Mouse (Mus musculus) midbrain, embryonic 14.5 days (tissue): ENCODE measurements around the gene Olfr1156. TPM values are rescaled to one million over a fixed set of nuclear protein-coding genes. Genes with fewer than 3 reads are reported as not detected.

ENCODE experiments used
- ATAC-seq: fragments of 200-750 bp; cut with Nextera tagmentation; 2 replicates; pipeline ENCODE4 v1.8.0; 2017; ENCODE audit warnings: moderate number of reproducible peaks, moderate library complexity; ENCODE audit not compliant: low FRiP score, low TSS enrichment
- DNase-seq: peaks from one replicate; pipeline ENCODE4 v3.0.0-alpha.2; 2015
- H3K27ac ChIP-seq: fragments of 300-500 bp; sonication (generic); replicated peaks from 2 replicates; pipeline ENCODE4 v1.5.1; 2014; ENCODE audit warnings: mild to moderate bottlenecking, low read depth, low read length, moderate library complexity
- H3K27me3 ChIP-seq: fragments of 300-500 bp; sonication (generic); 2 replicates; pipeline ENCODE4 v1.6.1; 2014; ENCODE audit warnings: low read length, control low read depth, mixed read lengths; ENCODE audit not compliant: control insufficient read depth, insufficient read depth
- H3K36me3 ChIP-seq: fragments of 300-500 bp; sonication (generic); 2 replicates; pipeline ENCODE4 v1.6.1; 2014; ENCODE audit warnings: low read length, control low read depth; ENCODE audit not compliant: control insufficient read depth, insufficient read depth
- H3K4me1 ChIP-seq: fragments of 300-500 bp; sonication (generic); 2 replicates; pipeline ENCODE4 v1.6.1; 2014; ENCODE audit warnings: mild to moderate bottlenecking, antibody characterized with exemption, low read length, control low read depth; ENCODE audit not compliant: control insufficient read depth, insufficient read depth
- H3K4me2 ChIP-seq: fragments of 300-500 bp; sonication (generic); 2 replicates; pipeline ENCODE4 v1.6.1; 2014; ENCODE audit warnings: mild to moderate bottlenecking, low read length, moderate library complexity
- H3K4me3 ChIP-seq: fragments of 300-500 bp; sonication (generic); replicated peaks from 2 replicates; pipeline ENCODE4 v1.5.1; 2014; ENCODE audit warnings: low read depth, low read length
- H3K9ac ChIP-seq: fragments of 300-500 bp; sonication (generic); replicated peaks from 2 replicates; pipeline ENCODE4 v1.6.1; 2014; ENCODE audit warnings: mild to moderate bottlenecking, low read length, moderate library complexity
- H3K9me3 ChIP-seq: fragments of 300-500 bp; sonication (generic); 2 replicates; pipeline ENCODE4 v1.6.1; 2016; ENCODE audit warnings: low read length, control low read depth, mixed read lengths; ENCODE audit not compliant: control insufficient read depth
- WGBS: fragments of 180-500 bp; shearing (Covaris S2); extraction: QIAGEN DNeasy Blood & Tissue Kit; methylation state at CpG from one replicate; pipeline ENCODE4 v1.1.7; 2014; 5-methylcytosine and 5-hydroxymethylcytosine counted together
- polyA plus RNA-seq: library from polyadenylated mRNA; unstranded; fragments of >200 nt; fragmentation: Nextera tagmentation; extraction: Ambion mirVana; gene quantifications from 2 replicates; pipeline ENCODE4 v1.2.1, GENCODE M21; 2014

Gene Olfr1156
- polyA plus RNA-seq, result not detected in 2 replicates

DNA sequence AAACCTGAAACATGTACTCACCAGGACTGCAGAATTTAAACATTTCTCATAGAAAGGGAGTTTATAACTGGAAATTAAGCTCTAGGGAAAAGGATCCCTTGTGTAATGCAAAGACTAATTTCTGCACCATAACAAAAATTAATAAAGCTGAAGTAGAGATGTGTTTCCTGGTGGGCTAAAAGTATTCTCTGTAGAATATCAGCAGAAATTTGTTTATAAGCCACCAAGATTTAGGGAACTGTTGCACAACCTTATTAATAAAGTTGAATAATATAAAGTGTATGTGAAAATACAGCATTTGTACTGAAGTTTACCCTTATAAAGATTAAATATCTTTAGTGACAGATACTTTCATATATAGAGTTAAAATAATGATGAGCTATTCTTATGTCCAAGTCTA, at the start of gene Olfr1156:
TSS of gene Olfr1156 (minus strand) at position 101 of the 400 bp plus-strand sequence.
- Histone ChIP-seq H3K27me3 (no peaks in the 10 kb centered on the region), H3K4me2 (no peak within 1 kb of the TSS), H3K4me1 (no peaks in the 10 kb centered on the region), H3K36me3 (no peaks in the 10 kb centered on the region), H3K4me3 (no peak within 1 kb of the TSS), H3K9me3 (no peaks in the 10 kb centered on the region), H3K9ac (no peak within 1 kb of the TSS), H3K27ac (no peak within 1 kb of the TSS)
- DNase-seq (no peak), ATAC-seq (no peak)

DNA sequence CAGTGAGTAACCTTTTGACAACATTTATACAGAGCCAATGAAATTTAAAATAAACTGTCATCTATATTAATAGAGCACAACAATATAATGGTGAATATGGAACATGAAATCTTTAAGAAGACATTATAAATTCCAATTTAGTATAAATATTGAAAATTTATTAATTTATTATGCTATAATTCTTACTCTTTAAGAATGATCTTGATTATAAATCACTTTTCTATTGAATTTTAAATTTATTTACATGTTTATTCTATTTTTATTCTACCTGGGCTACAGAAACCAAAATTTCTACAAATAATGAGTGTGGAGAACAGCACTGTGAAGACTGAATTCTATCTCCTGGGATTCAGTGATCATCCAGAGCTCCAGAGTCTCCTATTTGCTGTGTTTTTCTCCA, 36.9 kb upstream of the Olfr1156 start, which contains the start of gene Olfr1158:
TSS of gene Olfr1158 (plus strand) at position 301 of the 400 bp plus-strand sequence.
- Histone ChIP-seq H3K27ac (no peak within 1 kb of the TSS), H3K4me3 (no peak within 1 kb of the TSS), H3K4me1 (no peaks in the 10 kb centered on the region), H3K4me2 (no peak within 1 kb of the TSS), H3K36me3 (no peaks in the 10 kb centered on the region), H3K9ac (no peak within 1 kb of the TSS), H3K9me3 (no peaks in the 10 kb centered on the region), H3K27me3 (no peaks in the 10 kb centered on the region)
- DNase-seq (no peak), ATAC-seq (no peak)

DNA sequence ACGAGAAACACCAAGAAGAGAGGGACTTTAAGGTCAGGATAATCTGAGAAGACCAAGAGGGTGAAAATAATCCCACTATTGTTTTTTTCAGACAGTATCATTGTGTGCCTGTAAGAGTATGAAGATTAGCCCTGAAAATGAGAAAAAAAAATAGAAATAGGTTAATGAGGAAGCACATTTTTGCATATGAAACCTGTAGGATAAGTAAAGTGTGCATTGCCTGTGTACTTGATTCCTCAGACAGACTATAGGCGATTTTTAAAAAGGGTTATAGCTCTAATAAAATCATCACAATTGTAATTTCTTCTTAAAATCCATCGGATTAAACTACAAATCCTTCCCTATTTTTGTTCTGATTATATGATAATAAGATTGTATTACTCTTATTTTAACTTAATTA, 21.7 kb upstream of the Olfr1156 start, which contains the start of gene Olfr74:
TSS of gene Olfr74 (minus strand) at position 101 of the 400 bp plus-strand sequence.
- 77% methylated on average over 3 of the region's 3 CpGs for WGBS
- DNase-seq, result no peak

DNA sequence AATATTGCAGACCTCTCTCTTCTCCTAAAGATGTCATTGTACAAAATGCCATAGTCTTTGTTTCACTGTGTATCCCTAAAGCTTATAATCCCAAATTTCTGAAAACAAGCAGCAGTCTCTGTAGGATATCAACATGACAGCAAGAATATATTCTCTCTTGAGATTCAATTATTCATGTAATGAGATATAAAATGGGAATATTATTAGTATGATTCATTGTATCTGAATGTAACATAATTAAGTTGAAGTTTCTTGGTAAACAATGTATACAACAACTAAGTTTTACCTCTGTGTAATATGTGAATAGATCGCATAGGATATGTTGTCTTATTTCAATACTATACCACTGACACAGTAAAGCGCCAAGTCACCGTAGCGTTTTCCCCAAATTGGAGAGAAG, 15.3 kb upstream of the Olfr1156 start, which contains the start of gene Olfr1157:
TSS of gene Olfr1157 (minus strand) at position 101 of the 400 bp plus-strand sequence.
- DNase-seq (no peak), ATAC-seq (no peak)
- Histone ChIP-seq H3K4me2 (no peak within 1 kb of the TSS), H3K9ac (no peak within 1 kb of the TSS), H3K9me3 (no peaks in the 10 kb centered on the region), H3K4me1 (no peaks in the 10 kb centered on the region), H3K4me3 (no peak within 1 kb of the TSS), H3K27me3 (no peaks in the 10 kb centered on the region), H3K36me3 (no peaks in the 10 kb centered on the region), H3K27ac (no peak within 1 kb of the TSS)
- 96% methylated on average over 4 of the region's 4 CpGs for WGBS

More for the DNA sequence above, 21.7 kb upstream of the Olfr1156 start, which contains the start of gene Olfr74:
- Histone ChIP-seq H3K4me1 (no peaks in the 10 kb centered on the region), H3K9me3 (no peaks in the 10 kb centered on the region), H3K9ac (no peak within 1 kb of the TSS), H3K27ac (no peak within 1 kb of the TSS), H3K4me3 (no peak within 1 kb of the TSS), H3K4me2 (no peak within 1 kb of the TSS), H3K36me3 (no peaks in the 10 kb centered on the region), H3K27me3 (no peaks in the 10 kb centered on the region)
- ATAC-seq, result no peak

DNA sequence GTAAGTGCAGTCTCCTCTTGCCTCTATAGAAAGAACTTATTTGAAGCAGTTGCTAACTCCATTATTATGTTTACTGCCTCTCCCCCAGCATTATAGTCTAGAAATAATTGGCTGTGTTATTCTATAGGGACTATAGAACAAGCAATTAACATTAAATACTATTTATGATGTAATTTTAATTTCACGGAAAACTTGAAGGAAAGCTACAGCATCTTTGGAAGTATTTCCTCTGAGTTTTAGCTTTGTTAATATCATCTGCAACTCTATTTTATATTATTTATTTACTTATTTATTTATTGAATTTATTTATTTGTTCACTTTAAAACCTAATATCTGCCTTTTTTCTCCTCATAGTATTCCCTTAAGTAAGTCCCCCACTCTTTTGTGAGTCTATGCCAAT, 7.9 kb downstream of the Olfr1156 start, which contains the start of gene Olfr1155:
TSS of gene Olfr1155 (minus strand) at position 101 of the 400 bp plus-strand sequence.
- Histone ChIP-seq H3K4me1 (no peaks in the 10 kb centered on the region), H3K9me3 (no peaks in the 10 kb centered on the region), H3K4me2 (no peak within 1 kb of the TSS), H3K9ac (no peak within 1 kb of the TSS), H3K36me3 (no peaks in the 10 kb centered on the region), H3K4me3 (no peak within 1 kb of the TSS), H3K27me3 (no peaks in the 10 kb centered on the region), H3K27ac (no peak within 1 kb of the TSS)
- DNase-seq (no peak), ATAC-seq (no peak)
- 96% methylated on average over 1 of the region's 1 CpGs for WGBS

DNA sequence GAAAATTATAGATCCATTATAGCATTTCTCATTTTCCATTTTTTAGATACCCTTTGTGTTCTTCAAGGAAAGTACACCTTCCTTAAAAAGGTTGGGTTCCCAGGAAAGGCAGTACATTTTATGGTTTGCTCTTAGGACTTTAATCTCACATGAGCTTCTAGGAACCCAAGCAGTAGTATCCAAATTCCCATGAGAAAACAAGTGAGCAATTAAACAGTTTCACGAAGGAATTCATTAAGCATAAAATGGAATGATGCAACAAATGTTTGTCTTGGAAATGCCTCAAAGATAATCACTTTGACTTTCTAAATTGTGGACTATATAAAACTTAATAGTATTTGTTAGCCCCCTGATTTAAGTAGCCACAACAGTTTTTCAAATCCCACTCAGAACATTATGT, 47.8 kb downstream of the Olfr1156 start, which contains the start of gene Olfr1154:
TSS of gene Olfr1154 (minus strand) at position 101 of the 400 bp plus-strand sequence.
- Histone ChIP-seq H3K4me1 (no peaks in the 10 kb centered on the region), H3K27me3 (no peaks in the 10 kb centered on the region), H3K36me3 (no peaks in the 10 kb centered on the region), H3K27ac (no peak within 1 kb of the TSS), H3K4me2 (no peak within 1 kb of the TSS), H3K9me3 (no peaks in the 10 kb centered on the region), H3K9ac (no peak within 1 kb of the TSS), H3K4me3 (no peak within 1 kb of the TSS)
- ATAC-seq (no peak), DNase-seq (no peak)
- WGBS, result 91% methylated on average over 1 of the region's 1 CpGs

Other genes starting within 250 kb of the Olfr1156 start
- not detected in 2 replicates for gene Olfr1137, start 239.9 kb downstream of the Olfr1156 start, polyA plus RNA-seq
- gene Olfr1138, start 213.1 kb downstream of the Olfr1156 start, polyA plus RNA-seq, result not detected in 2 replicates
- gene Olfr1140, start 209.3 kb downstream of the Olfr1156 start, polyA plus RNA-seq, result not detected in 2 replicates
- gene Olfr1141, start 199.1 kb downstream of the Olfr1156 start, polyA plus RNA-seq, result not detected in 2 replicates
- gene Olfr152, start 173.6 kb downstream of the Olfr1156 start, polyA plus RNA-seq, result not detected in 2 replicates
- gene Olfr1143, start 152.5 kb downstream of the Olfr1156 start, polyA plus RNA-seq, result not detected in 2 replicates
- not detected in 2 replicates for gene Olfr1145, start 143.3 kb downstream of the Olfr1156 start, polyA plus RNA-seq
- gene Olfr1148, start 122.6 kb downstream of the Olfr1156 start, polyA plus RNA-seq, result not detected in 2 replicates
- gene Olfr1150-ps1, start 109.1 kb downstream of the Olfr1156 start, polyA plus RNA-seq, result not detected in 2 replicates
- gene Olfr1151, start 97.2 kb downstream of the Olfr1156 start, polyA plus RNA-seq, result not detected in 2 replicates
- gene Olfr1152, start 86.6 kb downstream of the Olfr1156 start, polyA plus RNA-seq, result not detected in 2 replicates
- not detected in 2 replicates for gene Olfr1153, start 58.1 kb downstream of the Olfr1156 start, polyA plus RNA-seq
- gene Olfr1154, start 47.9 kb downstream of the Olfr1156 start, polyA plus RNA-seq, result not detected in 2 replicates
- not detected in 2 replicates for gene Olfr1155, start 8.0 kb downstream of the Olfr1156 start, polyA plus RNA-seq
- not detected in 2 replicates for gene Olfr1157, start 15.2 kb upstream of the Olfr1156 start, polyA plus RNA-seq
- gene Olfr74, start 21.6 kb upstream of the Olfr1156 start, polyA plus RNA-seq, result not detected in 2 replicates
- not detected in 2 replicates for gene Olfr1158, start 37.0 kb upstream of the Olfr1156 start, polyA plus RNA-seq
- not detected in 2 replicates for gene Olfr1160, start 55.2 kb upstream of the Olfr1156 start, polyA plus RNA-seq
- not detected in 2 replicates for gene Olfr1161, start 69.7 kb upstream of the Olfr1156 start, polyA plus RNA-seq
- gene Olfr73, start 84.6 kb upstream of the Olfr1156 start, polyA plus RNA-seq, result not detected in 2 replicates
- gene Olfr1162, start 98.0 kb upstream of the Olfr1156 start, polyA plus RNA-seq, result not detected in 2 replicates
- not detected in 2 replicates for gene Olfr1163, start 118.7 kb upstream of the Olfr1156 start, polyA plus RNA-seq
- not detected in 2 replicates for gene Olfr1164, start 140.9 kb upstream of the Olfr1156 start, polyA plus RNA-seq
- gene Olfr1166, start 175.2 kb upstream of the Olfr1156 start, polyA plus RNA-seq, result not detected in 2 replicates
- not detected in 2 replicates for gene Olfr1167, start 202.1 kb upstream of the Olfr1156 start, polyA plus RNA-seq
- not detected in 2 replicates for gene Olfr1168, start 228.8 kb upstream of the Olfr1156 start, polyA plus RNA-seq